Mouse (Mus musculus): Measurements from ENCODE around the gene Cby1. TPM values are rescaled to one million over a fixed set of nuclear protein-coding genes. Genes with fewer than 3 reads are reported as not detected.
"Not testable (repeated sequence)": the region's sequence is repeated elsewhere in the genome, so short reads cannot be mapped to it uniquely, and the experiment has no call there.

The Cby1 gene
- total RNA-seq, 2 experiments from 2014 or later = 24.7 to 24.9 TPM

- intact Hi-C loops (cut with DNase I) = loop anchor here (2.0 kb wide), 1 partner anchor 16 kb away; the partner anchor contains the start of gene Josd1
- DNase-seq = peak; percentile 89 to 92
These were observed 11.4 kb downstream of the Cby1 start, which contains the start of gene Tomm22 for GRCm38 (mm10) chr15:79670249-79670971. TSS of gene Tomm22 (plus strand) at chr15:79670861.

GRCm38 (mm10) chr15:79670972-79671299 lies 11.9 kb downstream of the Cby1 start:
- DNase-seq = no peak
- intact Hi-C loops (cut with DNase I) = loop anchor here (2.0 kb wide), 1 partner anchor 16 kb away; the partner anchor contains the start of gene Josd1

- intact Hi-C loops (cut with DNase I) = loop anchor here (2.0 kb wide), 1 partner anchor 15 kb away; the partner anchor contains the start of gene Josd1
- not testable (repeated sequence) for DNase-seq
These were observed 12.9 kb downstream of the Cby1 start for GRCm38 (mm10) chr15:79671828-79672348.

GRCm38 (mm10) chr15:79677936-79678335 lies 18.9 kb downstream of the Cby1 start:
- DNase-seq = no peak
- intact Hi-C loops (cut with DNase I) = no loop called here

GRCm38 (mm10) chr15:79681973-79682372 lies 23.0 kb downstream of the Cby1 start:
- DNase-seq = no peak
- intact Hi-C loops (cut with DNase I) = no loop called here

- no peak for DNase-seq
- intact Hi-C loops (cut with DNase I) = no loop called here
These were observed 24.1 kb downstream of the Cby1 start for GRCm38 (mm10) chr15:79683146-79683545.

GRCm38 (mm10) chr15:79683707-79684465 lies 24.9 kb downstream of the Cby1 start:
- intact Hi-C loops (cut with DNase I) = no loop called here

GRCm38 (mm10) chr15:79684616-79685015 lies 25.6 kb downstream of the Cby1 start:
- no peak for DNase-seq
- intact Hi-C loops (cut with DNase I) = no loop called here

More at GRCm38 (mm10) chr15:79683707-79684465, 24.9 kb downstream of the Cby1 start:
- no peak for DNase-seq

- intact Hi-C loops (cut with DNase I) = no loop called here
These were observed 26.2 kb downstream of the Cby1 start for GRCm38 (mm10) chr15:79685141-79685641.

GRCm38 (mm10) chr15:79686046-79686869 lies 27.3 kb downstream of the Cby1 start:
- intact Hi-C loops (cut with DNase I) = loop anchor here (2.0 kb wide), 1 partner anchor 15 kb away; the partner anchor contains the start of gene Tomm22

More at GRCm38 (mm10) chr15:79685141-79685641, 26.2 kb downstream of the Cby1 start:
- DNase-seq = no peak

GRCm38 (mm10) chr15:79687175-79687574 lies 28.2 kb downstream of the Cby1 start:
- no peak for DNase-seq
- intact Hi-C loops (cut with DNase I) = loop anchor here (2.0 kb wide), 1 partner anchor 16 kb away; the partner anchor contains the start of gene Tomm22

More at GRCm38 (mm10) chr15:79686046-79686869, 27.3 kb downstream of the Cby1 start:
- DNase-seq = no peak

- DNase-seq = peak; percentile 98
- intact Hi-C loops (cut with DNase I) = loop anchor here (2.0 kb wide), 1 partner anchor 17 kb away; the partner anchor contains the start of gene Tomm22
These were observed 28.8 kb downstream of the Cby1 start, which contains the start of gene Josd1 for GRCm38 (mm10) chr15:79687646-79688267. TSS of gene Josd1 (minus strand) at chr15:79687919.

GRCm38 (mm10) chr15:79688268-79688956 lies 29.4 kb downstream of the Cby1 start:
- no peak for DNase-seq
- intact Hi-C loops (cut with DNase I) = no loop called here

- no peak for DNase-seq
- intact Hi-C loops (cut with DNase I) = loop anchor here (5.0 kb wide), 1 partner anchor 47 kb away; no protein-coding TSS in a partner anchor
These were observed 30.8 kb downstream of the Cby1 start for GRCm38 (mm10) chr15:79689662-79690425.

- peak; percentile 95 for DNase-seq
- intact Hi-C loops (cut with DNase I) = loop anchor here (5.0 kb wide), 1 partner anchor 47 kb away; no protein-coding TSS in a partner anchor
These were observed 31.5 kb downstream of the Cby1 start, which contains the start of gene Gtpbp1 for GRCm38 (mm10) chr15:79690426-79691022. TSS of gene Gtpbp1 (plus strand) at chr15:79690845.

- intact Hi-C loops (cut with DNase I) = loop anchor here (5.0 kb wide), 1 partner anchor 46 kb away; no protein-coding TSS in a partner anchor
These were observed 32.1 kb downstream of the Cby1 start for GRCm38 (mm10) chr15:79691023-79691508.

GRCm38 (mm10) chr15:79692334-79692733 lies 33.3 kb downstream of the Cby1 start:
- intact Hi-C loops (cut with DNase I) = loop anchor here (5.0 kb wide), 1 partner anchor 45 kb away; no protein-coding TSS in a partner anchor
- DNase-seq = no peak

More at GRCm38 (mm10) chr15:79691023-79691508, 32.1 kb downstream of the Cby1 start:
- DNase-seq = peak in 1 of 2 experiments; percentile 55

All from heart, postnatal 14 days (tissue).